Mouse (Mus musculus): ENCODE measurements around the gene Rab5if. TPM values are rescaled to one million over a fixed set of nuclear protein-coding genes. Genes with fewer than 3 reads are reported as not detected.
"Not testable (repeated sequence)": the region's sequence is repeated elsewhere in the genome, so short reads cannot be mapped to it uniquely, and the experiment has no call there.

Rab5if gene
- total RNA-seq, 2 experiments from 2014 or later, result 119 to 121 TPM

GRCm38 (mm10) chr2:156904976-156905717, 42.2 kb downstream of the Rab5if start:
- intact Hi-C loops (cut with DNase I), result loop anchor here (5.0 kb wide), 1 partner anchor 92 kb away; no protein-coding TSS in a partner anchor

DNA sequence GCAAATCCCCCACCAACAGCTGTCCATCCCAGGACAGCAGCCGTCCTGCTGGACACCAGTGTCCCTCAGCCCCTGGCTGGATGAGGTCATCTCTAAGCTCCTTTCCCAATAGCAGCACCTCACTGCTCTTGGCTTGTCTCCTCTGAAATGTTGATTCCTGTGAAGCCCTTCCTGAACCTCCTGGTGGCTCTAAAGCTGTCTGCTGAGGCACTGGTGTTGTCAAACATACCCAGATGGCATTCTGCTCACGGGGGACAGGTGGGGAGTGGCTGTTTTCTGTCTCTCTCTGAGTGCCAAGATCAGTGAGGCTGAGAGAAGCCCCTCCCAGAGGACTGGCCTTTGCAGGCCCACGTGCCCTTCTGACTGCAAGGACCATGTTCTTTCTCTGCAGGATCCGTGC, 43.0 kb downstream of the Rab5if start:
- DNase-seq (ENCODE audit: extremely low spot score in 1 of 2, low spot score in 2 of 2), result not testable (repeated sequence)

More at GRCm38 (mm10) chr2:156904976-156905717, 42.2 kb downstream of the Rab5if start:
- peak; percentile 76 to 79 for DNase-seq (ENCODE audit: extremely low spot score in 1 of 2, low spot score in 2 of 2)

DNA sequence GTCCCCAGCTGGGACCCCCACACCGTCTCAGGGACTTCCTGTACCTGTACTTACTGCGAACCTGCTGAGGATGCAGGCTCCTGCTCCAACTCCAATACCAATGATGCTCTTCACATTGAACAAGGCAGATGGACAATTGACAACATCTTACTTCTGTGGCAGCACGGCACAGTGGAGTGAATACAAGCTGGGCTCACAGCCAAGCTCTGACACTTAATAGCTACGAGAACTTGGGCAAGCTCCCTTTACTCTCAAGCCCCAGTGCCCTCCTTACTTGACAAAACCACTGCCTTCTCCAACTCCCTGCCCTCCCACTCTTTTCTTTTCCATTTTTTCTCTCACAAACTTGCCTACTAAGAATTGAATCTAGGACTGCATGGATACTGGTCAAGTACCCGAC, 50.3 kb downstream of the Rab5if start:
- DNase-seq (ENCODE audit: extremely low spot score in 1 of 2, low spot score in 2 of 2), result no peak
- intact Hi-C loops (cut with DNase I), result no loop called here

More for the DNA sequence above, 43.0 kb downstream of the Rab5if start:
- intact Hi-C loops (cut with DNase I), result not testable (repeated sequence)

DNA sequence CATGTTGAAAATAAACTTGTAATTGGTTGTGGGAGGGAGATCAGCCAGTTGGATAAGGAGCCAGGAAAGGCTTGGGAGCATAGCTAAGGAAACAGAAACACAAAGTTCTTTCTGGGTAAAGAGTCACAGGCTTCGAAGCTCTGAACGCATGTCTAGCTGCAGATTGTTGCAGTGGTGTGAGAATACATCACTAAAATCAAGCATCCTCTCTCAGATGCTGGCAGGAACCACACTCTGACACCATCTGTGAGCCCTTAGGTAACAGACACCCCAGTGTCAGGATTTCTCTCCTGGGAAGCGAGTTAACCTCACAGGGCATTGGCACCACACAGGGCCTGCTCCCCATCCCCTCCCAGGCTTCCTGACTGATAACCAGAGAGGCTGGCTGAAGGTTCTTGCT, 52.6 kb downstream of the Rab5if start:
- no peak for DNase-seq (ENCODE audit: extremely low spot score in 1 of 2, low spot score in 2 of 2)
- intact Hi-C loops (cut with DNase I), result loop anchor here (2.0 kb wide), 1 partner anchor 31 kb away; no protein-coding TSS in a partner anchor

- intact Hi-C loops (cut with DNase I), result no loop called here
- no peak for DNase-seq (ENCODE audit: extremely low spot score in 1 of 2, low spot score in 2 of 2)
These were observed 53.6 kb downstream of the Rab5if start for GRCm38 (mm10) chr2:156916419-156917125.

DNA sequence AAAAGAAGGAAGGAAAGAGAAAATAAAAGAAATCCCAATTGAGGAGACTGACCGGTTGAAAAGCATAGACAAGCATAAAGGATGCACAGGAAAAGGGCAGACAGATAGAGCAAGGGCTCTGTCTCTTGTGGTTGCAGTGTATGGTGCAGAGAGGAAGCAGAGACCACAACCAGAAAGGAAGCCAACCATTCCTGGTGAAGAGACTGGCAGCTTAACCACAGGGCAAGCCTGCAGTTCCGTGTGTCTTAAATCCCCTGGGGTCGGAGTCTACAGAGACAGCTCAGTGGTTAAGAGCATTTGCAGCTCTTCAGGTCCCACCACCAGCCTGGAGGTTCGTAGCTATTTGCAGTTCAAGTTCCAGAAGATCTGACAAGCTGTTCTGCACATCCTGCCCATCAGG, 55.6 kb downstream of the Rab5if start:
- intact Hi-C loops (cut with DNase I), result no loop called here
- no peak for DNase-seq (ENCODE audit: extremely low spot score in 1 of 2, low spot score in 2 of 2)

- DNase-seq (ENCODE audit: extremely low spot score in 1 of 2, low spot score in 2 of 2), result not testable (repeated sequence)
These were observed 56.3 kb downstream of the Rab5if start for GRCm38 (mm10) chr2:156919191-156919590.

GRCm38 (mm10) chr2:156919796-156920195, 56.9 kb downstream of the Rab5if start:
- intact Hi-C loops (cut with DNase I), result no loop called here

More at GRCm38 (mm10) chr2:156919191-156919590, 56.3 kb downstream of the Rab5if start:
- intact Hi-C loops (cut with DNase I), result not testable (repeated sequence)

GRCm38 (mm10) chr2:156923057-156923456, 60.1 kb downstream of the Rab5if start:
- intact Hi-C loops (cut with DNase I), result no loop called here
- no peak for DNase-seq (ENCODE audit: extremely low spot score in 1 of 2, low spot score in 2 of 2)

More at GRCm38 (mm10) chr2:156919796-156920195, 56.9 kb downstream of the Rab5if start:
- DNase-seq (ENCODE audit: extremely low spot score in 1 of 2, low spot score in 2 of 2), result no peak

Other genes with a start within 250 kb of the Rab5if start
- 100 to 1,000 TPM; 240 to 258 TPM for gene Dlgap4, start 249.4 kb upstream of the Rab5if start, total RNA-seq (2021)
- 10 to 100 TPM; 17.5 to 20.6 TPM for gene Myl9, start 87.7 kb upstream of the Rab5if start, total RNA-seq (2021)
- 1 to 10 TPM; 1.8 to 3.1 TPM for gene Tgif2, start 23.1 kb upstream of the Rab5if start, total RNA-seq (2021)
- gene 4930518I15Rik, start 5.2 kb upstream of the Rab5if start, total RNA-seq (2021), result 1 to 10 TPM; 2.4 to 3.6 TPM
- gene Sla2, start 24.1 kb downstream of the Rab5if start, total RNA-seq (2021), result not detected
- gene Ndrg3, start 128.9 kb downstream of the Rab5if start, total RNA-seq (2021), result 100 to 1,000 TPM; 581 to 586 TPM
- gene Dsn1, start 144.0 kb downstream of the Rab5if start, total RNA-seq (2021), result 1 to 10 TPM; 5.9 to 7.1 TPM
- gene Soga1, start 216.1 kb downstream of the Rab5if start, total RNA-seq (2021), result 10 to 100 TPM; 61.2 to 61.4 TPM
- not detected for gene Tldc2, start 223.9 kb downstream of the Rab5if start, total RNA-seq (2021)

Measured in left cerebral cortex, postnatal 10 days (tissue).